Mouse (Mus musculus): Measurements from ENCODE around the gene Sdk2. TPM values are rescaled to one million over a fixed set of nuclear protein-coding genes. Genes with fewer than 3 reads are reported as not detected.

Gene Sdk2
- polyA plus RNA-seq, 1 experiment from 2014 or later = 4.1 TPM

- peaks cover 53% of the 10 kb centered on the region for H3K4me1 ChIP-seq
- H3K36me3 ChIP-seq = peaks cover 6% of the 10 kb centered on the region; the same call in 1 of the 2 replicates
- H3K27ac ChIP-seq = peak overlapping the region; percentile 96
- H3K4me3 ChIP-seq = no peak overlapping the region; the same call in 1 of the 2 replicates
- no peaks in the 10 kb centered on the region for H3K9me3 ChIP-seq
- H3K27me3 ChIP-seq (ENCODE audit: insufficient read depth, poor library complexity, severe bottlenecking) = no peaks in the 10 kb centered on the region
- 94% methylated on average over 10 of the region's 10 CpGs for WGBS
- DNase-seq (ENCODE audit: low spot score) = no peak
Measured at GRCm38 (mm10) chr11:113752685-113753430, 314.0 kb downstream of the Sdk2 start.

DNA sequence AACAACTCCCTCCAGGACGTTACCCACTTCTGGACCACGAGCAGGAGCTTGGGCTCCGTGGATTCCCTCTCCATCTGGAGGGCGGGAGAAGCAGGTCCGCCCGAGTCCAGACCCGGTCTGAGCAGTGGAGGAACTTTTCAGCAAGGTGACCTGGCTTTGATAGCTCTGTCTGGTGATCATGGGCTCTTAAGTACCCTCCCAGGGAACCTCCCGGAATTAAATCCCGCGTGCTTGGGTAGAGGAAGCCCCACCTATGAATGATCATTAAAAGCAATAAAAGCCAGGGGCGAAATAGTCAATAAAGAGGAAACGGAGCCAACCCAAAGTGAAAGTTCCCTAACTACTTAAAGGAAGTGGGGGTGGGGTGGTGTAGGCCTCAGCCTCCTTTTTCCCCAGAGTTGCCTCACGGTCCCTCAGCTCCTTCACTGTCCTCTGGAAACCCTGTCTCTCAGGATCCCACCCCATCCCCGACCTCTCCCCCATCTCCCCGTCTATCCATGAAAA is 314.6 kb downstream of the Sdk2 start:
- H3K27ac ChIP-seq = peak overlapping the region; percentile 96
- H3K36me3 ChIP-seq = peaks cover 6% of the 10 kb centered on the region; the same call in 1 of the 2 replicates
- WGBS = 27% methylated on average over 15 of the region's 15 CpGs
- H3K4me3 ChIP-seq = peak overlapping the region; percentile 90
- H3K4me1 ChIP-seq = peaks cover 59% of the 10 kb centered on the region
- no peaks in the 10 kb centered on the region for H3K27me3 ChIP-seq (ENCODE audit: insufficient read depth, poor library complexity, severe bottlenecking)
- no peak for DNase-seq (ENCODE audit: low spot score)
- no peaks in the 10 kb centered on the region for H3K9me3 ChIP-seq

DNA sequence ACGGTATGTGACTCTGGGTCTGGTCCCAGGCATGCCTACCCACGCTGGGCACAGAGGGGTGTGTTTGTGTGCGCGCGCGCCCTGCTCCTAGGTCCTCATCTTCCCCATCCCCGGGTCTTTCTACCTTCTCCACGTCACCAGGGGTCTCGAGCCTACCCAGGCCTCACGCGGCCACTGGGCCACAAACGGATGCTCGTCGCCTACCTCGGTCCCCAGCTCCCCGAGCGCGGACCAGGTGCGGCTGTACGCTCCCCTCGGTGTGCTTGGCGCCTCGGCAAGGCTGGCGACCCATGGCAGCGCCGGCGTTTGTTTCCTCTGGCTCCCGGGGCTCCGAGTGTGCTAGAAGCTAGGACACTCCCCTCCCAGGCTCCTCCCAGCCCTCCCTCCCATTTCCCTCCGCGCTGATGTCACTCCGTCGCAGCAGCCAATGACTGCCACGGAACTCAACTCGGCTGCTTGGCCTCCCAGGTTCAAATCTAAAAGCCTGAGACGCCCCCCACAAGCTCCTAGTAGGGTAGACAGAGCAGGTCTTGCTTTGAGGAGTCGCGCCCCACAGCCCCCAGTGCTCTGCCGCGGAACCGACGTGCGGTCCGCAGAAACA is 315.3 kb downstream of the Sdk2 start, which contains the start of gene Cdc42ep4:
Cdc42ep4 (minus strand) TSS at position 398 of the 601 bp plus-strand sequence.
- Histone ChIP-seq H3K4me3 (peak within 1 kb of the TSS; percentile 90), H3K27ac (peak within 1 kb of the TSS; percentile 96), H3K4me1 (peaks cover 64% of the 10 kb centered on the region), H3K36me3 (peaks cover 6% of the 10 kb centered on the region; the same call in 1 of the 2 replicates), H3K27me3 (ENCODE audit: insufficient read depth, poor library complexity, severe bottlenecking) (no peaks in the 10 kb centered on the region), H3K9me3 (no peaks in the 10 kb centered on the region)
- WGBS = under 1% methylated on average over 44 of the region's 44 CpGs
- DNase-seq (ENCODE audit: low spot score) = peak; percentile 97

GRCm38 (mm10) chr11:113750571-113751483 is 316.0 kb downstream of the Sdk2 start:
- H3K27ac ChIP-seq = peak overlapping the region; percentile 96
- H3K9me3 ChIP-seq = no peaks in the 10 kb centered on the region
- H3K27me3 ChIP-seq (ENCODE audit: insufficient read depth, poor library complexity, severe bottlenecking) = no peaks in the 10 kb centered on the region
- under 1% methylated on average over 65 of the region's 67 CpGs for WGBS
- peaks cover 68% of the 10 kb centered on the region for H3K4me1 ChIP-seq
- H3K36me3 ChIP-seq = peaks cover 10% of the 10 kb centered on the region; the same call in 1 of the 2 replicates
- DNase-seq (ENCODE audit: low spot score) = peak; percentile 92
- peak overlapping the region; percentile 90 for H3K4me3 ChIP-seq

GRCm38 (mm10) chr11:113749749-113750351 is 317.0 kb downstream of the Sdk2 start:
- WGBS = 4% methylated on average over 9 of the region's 9 CpGs
- peak overlapping the region; percentile 96 for H3K27ac ChIP-seq
- no peaks in the 10 kb centered on the region for H3K9me3 ChIP-seq
- H3K27me3 ChIP-seq (ENCODE audit: insufficient read depth, poor library complexity, severe bottlenecking) = no peaks in the 10 kb centered on the region
- DNase-seq (ENCODE audit: low spot score) = no peak
- H3K4me3 ChIP-seq = peak overlapping the region; percentile 90
- H3K36me3 ChIP-seq = peaks cover 10% of the 10 kb centered on the region; the same call in 1 of the 2 replicates
- H3K4me1 ChIP-seq = peaks cover 67% of the 10 kb centered on the region

GRCm38 (mm10) chr11:113748797-113749521 is 317.9 kb downstream of the Sdk2 start:
- peak overlapping the region; percentile 96 for H3K27ac ChIP-seq
- H3K36me3 ChIP-seq = peaks cover 10% of the 10 kb centered on the region; the same call in 1 of the 2 replicates
- peaks cover 65% of the 10 kb centered on the region for H3K4me1 ChIP-seq
- WGBS = 7% methylated on average over 21 of the region's 21 CpGs
- H3K4me3 ChIP-seq = peak overlapping the region; percentile 90
- no peaks in the 10 kb centered on the region for H3K9me3 ChIP-seq
- no peaks in the 10 kb centered on the region for H3K27me3 ChIP-seq (ENCODE audit: insufficient read depth, poor library complexity, severe bottlenecking)
- no peak for DNase-seq (ENCODE audit: low spot score)

DNA sequence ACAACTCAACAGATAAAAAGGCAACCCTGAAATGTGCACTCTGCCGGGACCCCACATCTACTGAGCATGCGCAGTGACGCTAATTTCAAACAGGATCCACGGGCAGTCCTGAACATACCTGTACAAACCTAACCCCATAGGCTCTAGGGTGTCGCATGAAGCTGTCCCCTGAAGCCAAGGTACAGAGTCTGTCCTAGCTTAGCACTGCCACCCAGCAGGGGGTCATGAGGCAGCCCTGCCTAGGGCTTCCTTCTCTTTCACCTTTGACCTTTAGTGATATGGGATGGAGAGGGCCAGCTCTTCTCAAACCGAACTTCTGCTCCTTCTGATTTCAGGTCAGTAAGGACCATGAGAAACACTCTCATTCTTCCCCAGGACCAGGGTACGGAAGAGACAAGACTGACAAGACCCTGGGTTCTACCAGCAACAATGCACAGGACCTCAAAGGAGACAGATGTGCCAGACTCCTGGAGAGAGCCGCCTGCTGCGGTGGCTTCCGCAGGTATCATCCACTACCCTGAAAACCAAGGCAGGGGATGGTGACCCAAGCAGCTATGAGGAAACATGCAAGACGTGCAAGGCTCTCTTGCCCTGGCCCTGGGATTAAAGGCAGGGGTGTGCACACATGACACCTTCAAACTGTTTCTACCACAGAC is 319.0 kb downstream of the Sdk2 start:
- peaks cover 20% of the 10 kb centered on the region for H3K36me3 ChIP-seq
- peak overlapping the region; percentile 96 for H3K27ac ChIP-seq
- 67% methylated on average over 11 of the region's 11 CpGs for WGBS
- peak overlapping the region; percentile 90 for H3K4me3 ChIP-seq
- H3K27me3 ChIP-seq (ENCODE audit: insufficient read depth, poor library complexity, severe bottlenecking) = no peaks in the 10 kb centered on the region
- no peak for DNase-seq (ENCODE audit: low spot score)
- peaks cover 65% of the 10 kb centered on the region for H3K4me1 ChIP-seq
- H3K9me3 ChIP-seq = no peaks in the 10 kb centered on the region

- H3K4me3 ChIP-seq = 0 out of 2 replicates have a peak overlapping the region, but pooled peaks have one; percentile 9
- no peak for DNase-seq (ENCODE audit: low spot score)
- H3K27me3 ChIP-seq (ENCODE audit: insufficient read depth, poor library complexity, severe bottlenecking) = no peaks in the 10 kb centered on the region
- 67% methylated on average over 16 of the region's 16 CpGs for WGBS
- peak overlapping the region; percentile 96 for H3K27ac ChIP-seq
- H3K36me3 ChIP-seq = peaks cover 28% of the 10 kb centered on the region
- H3K4me1 ChIP-seq = peaks cover 61% of the 10 kb centered on the region
- H3K9me3 ChIP-seq = no peaks in the 10 kb centered on the region
Measured at GRCm38 (mm10) chr11:113747056-113747455, 319.8 kb downstream of the Sdk2 start.

- no peak for DNase-seq (ENCODE audit: low spot score)
- Histone ChIP-seq H3K4me1 (peaks cover 56% of the 10 kb centered on the region), H3K4me3 (no peak overlapping the region), H3K36me3 (peaks cover 38% of the 10 kb centered on the region), H3K27ac (no peak overlapping the region; the same call in 1 of the 2 replicates), H3K9me3 (no peaks in the 10 kb centered on the region), H3K27me3 (ENCODE audit: insufficient read depth, poor library complexity, severe bottlenecking) (no peaks in the 10 kb centered on the region)
- 72% methylated on average over 4 of the region's 4 CpGs for WGBS
Measured at GRCm38 (mm10) chr11:113745961-113746360, 320.9 kb downstream of the Sdk2 start.

- H3K9me3 ChIP-seq = no peaks in the 10 kb centered on the region
- no peak overlapping the region for H3K4me3 ChIP-seq
- H3K27ac ChIP-seq = no peak overlapping the region
- H3K27me3 ChIP-seq (ENCODE audit: insufficient read depth, poor library complexity, severe bottlenecking) = no peaks in the 10 kb centered on the region
- peaks cover 36% of the 10 kb centered on the region for H3K36me3 ChIP-seq
- H3K4me1 ChIP-seq = peaks cover 55% of the 10 kb centered on the region
- WGBS = 90% methylated on average over 1 of the region's 1 CpGs
- no peak for DNase-seq (ENCODE audit: low spot score)
Measured at GRCm38 (mm10) chr11:113742998-113743397, 323.8 kb downstream of the Sdk2 start.

DNA sequence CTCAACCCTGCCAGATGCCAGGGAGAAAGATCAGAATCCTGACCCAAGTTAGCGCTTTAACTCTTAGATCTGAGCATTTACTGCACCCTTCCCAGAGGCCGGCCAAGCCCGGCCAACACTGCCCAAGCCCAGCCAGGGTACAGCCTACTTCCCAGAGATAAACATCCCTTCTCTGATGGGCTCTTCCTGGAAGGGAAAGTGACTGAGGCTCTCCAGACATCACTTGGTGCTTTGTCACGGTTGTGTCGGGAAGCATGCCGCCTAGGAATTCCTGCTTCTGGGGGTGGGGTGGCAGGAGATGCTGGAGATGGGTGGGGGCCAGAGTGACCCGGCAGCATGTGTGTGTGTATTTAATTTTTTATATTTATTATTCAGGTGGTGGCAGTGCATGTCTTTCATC is 326.7 kb downstream of the Sdk2 start:
- H3K27ac ChIP-seq = peak overlapping the region; percentile 59
- H3K27me3 ChIP-seq (ENCODE audit: insufficient read depth, poor library complexity, severe bottlenecking) = no peaks in the 10 kb centered on the region
- no peaks in the 10 kb centered on the region for H3K9me3 ChIP-seq
- H3K4me3 ChIP-seq = no peak overlapping the region
- H3K4me1 ChIP-seq = peaks cover 58% of the 10 kb centered on the region
- peaks cover 38% of the 10 kb centered on the region for H3K36me3 ChIP-seq
- no peak for DNase-seq (ENCODE audit: low spot score)
- WGBS = 27% methylated on average over 7 of the region's 7 CpGs

All from heart, embryonic 10.5 days (tissue).